Mouse (Mus musculus) gastrocnemius, postnatal 10 days (tissue): Measurements from ENCODE around the gene H2-T24. TPM values are rescaled to one million over a fixed set of nuclear protein-coding genes. Genes with fewer than 3 reads are reported as not detected.

ENCODE experiments used
- DNase-seq: peaks from one replicate; pipeline ENCODE4 v3.0.0; 2021; ENCODE audit warnings: mixed read lengths
- microRNA-seq, 2 experiments: library from miRNA; unstranded; fragments of <30 nt; microRNA quantifications; one replicate each; pipeline ENCODE4 v1.2.0; 2021
- total RNA-seq, 2 experiments: library from RNA; stranded (reverse); gene quantifications; 2 replicates each; pipeline ENCODE4 v1.2.3; 2021

H2-T24 gene
- total RNA-seq, 2 experiments from 2014 or later, result 0.45 to 0.84 TPM

DNA sequence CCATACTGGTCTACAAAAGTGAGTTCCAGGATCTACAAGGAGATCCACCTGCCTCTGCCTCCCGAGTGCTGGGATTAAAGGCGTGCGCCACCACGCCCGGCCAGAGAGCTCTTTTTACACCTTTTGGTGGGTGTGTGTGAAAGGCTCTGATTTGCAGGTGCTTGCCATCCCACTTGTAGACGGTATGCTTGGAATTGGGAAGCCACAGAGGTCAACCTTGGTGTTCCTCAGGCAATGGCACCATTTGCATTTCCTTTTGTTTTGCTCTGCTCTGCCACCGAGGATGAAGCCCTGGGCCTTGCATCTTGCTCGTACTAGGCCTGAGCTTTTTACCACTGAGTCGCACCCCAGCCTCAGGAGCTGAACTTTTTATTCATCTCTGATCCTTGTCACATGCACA lies 38.6 kb downstream of the H2-T24 start:
- DNase-seq, result no peak

DNA sequence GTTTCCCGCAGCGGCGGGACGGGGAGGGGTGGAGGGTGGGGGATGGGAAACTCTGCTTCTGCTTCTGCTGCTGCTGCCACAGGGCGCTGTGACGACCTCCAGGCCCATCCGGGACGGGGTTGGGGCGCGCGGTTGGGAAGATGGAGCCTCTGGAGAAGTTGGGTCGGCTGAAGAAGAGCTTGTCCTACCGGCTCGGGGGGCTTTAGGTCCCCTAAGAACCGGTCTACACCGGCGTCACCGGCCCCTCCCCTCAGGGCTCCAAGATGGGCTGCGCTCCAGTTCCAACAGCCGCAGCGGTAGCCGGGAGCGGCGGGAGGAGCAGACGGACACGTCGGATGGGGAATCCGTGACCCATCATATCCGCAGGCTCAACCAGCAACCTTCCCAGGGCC lies 40.0 kb downstream of the H2-T24 start:
- DNase-seq, result peak; percentile 70

DNA sequence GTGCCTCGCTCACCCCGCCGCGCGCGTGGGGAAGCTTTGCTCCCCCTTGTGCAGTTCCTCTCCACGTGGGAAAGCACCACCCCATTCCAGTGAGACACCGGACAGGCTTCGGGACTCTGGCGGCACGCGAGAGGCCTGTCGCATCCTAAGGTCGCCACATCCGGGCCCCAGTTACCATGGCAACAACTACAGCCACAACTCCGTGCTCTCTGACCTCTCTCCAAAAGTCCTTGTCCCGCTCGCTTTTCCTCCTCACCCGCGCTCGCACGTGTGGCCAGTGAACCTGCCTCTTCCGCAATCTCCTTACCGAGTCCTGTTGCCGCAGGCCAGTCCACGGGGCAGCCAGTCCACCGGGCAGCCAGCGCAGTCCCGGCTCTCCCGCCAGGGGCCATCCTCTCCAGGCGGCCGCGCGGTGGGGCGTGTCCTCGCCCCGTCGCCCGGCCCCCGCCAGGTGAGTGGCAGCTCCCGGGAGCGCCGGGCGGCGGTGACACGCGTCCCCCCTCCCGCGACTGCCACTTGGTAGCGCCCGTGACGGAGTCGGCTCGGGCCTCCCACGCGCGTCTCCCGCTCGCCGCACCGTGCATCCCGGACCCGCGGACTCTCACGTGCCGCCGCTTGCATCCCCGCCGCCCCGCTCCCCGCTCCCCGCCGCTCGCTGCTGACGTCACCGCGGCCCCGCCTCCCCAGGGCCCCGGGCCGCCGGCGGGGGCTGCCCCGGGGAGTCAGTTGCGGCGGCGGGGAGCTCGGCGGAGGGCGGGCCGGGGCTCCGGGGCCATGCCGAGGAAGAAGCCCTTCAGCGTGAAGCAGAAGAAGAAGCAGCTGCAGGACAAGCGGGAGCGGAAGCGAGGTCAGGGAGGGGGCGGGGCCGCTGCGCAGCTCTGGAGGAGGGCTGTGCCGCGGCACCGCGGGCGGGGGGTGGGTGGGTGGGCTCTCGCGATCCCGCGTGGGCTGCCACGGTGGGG lies 40.7 kb downstream of the H2-T24 start, which contains the start of the genes Gnl1 and Prr3:
TSS of gene Gnl1 (plus strand) at position 451 of the 962 bp plus-strand sequence.
TSS of gene Prr3 (minus strand) at position 836 of the 962 bp plus-strand sequence.
- DNase-seq, result peak; percentile 86

DNA sequence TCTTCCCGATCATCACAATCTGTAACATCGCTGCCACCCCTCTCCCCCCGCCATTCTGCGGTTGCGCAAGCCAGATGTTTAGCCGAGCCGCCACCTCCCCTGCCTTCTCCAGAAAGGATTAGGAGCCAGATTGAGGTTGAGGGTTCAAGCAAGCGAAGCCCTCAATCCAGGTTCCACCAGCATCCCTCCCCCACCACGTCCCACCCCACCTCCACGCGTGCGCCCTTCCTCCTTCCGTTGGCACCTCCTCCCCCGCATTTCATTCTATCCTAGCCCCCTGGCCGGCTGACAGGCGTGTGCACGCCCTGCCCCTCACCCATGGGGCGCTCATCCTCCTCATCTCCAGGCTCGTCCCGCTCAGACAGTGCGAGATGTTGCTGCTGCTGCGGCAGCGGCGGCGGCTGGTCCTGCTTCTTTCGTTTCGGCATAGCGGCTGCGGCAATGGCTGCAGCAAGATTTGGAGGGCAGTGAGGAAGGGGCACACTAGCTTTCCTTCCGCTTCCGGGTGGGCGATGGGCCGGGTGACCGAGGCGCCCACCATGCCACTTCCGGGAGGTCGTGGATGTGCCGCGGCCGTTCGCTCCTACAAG lies 41.5 kb downstream of the H2-T24 start:
- DNase-seq, result peak; percentile 75

DNA sequence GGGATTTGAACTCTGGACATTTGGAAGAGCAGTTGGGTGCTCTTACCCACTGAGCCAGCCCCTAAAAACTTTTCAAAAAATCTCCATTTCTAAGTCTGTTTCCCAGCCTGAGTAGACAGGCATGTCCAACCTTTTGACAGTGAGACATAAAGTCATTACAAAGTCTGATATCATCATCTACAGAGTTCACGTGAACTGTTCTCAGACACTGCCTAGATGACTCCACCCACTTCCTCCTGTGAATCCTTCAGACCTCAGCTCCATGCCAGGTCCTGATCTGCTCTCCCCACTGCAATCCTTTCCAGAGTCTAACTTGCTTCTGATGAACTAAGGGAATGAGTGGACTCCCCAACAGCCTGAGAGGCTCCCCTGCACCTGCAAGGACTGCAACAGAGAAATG lies 48.2 kb downstream of the H2-T24 start:
- no peak for DNase-seq

DNA sequence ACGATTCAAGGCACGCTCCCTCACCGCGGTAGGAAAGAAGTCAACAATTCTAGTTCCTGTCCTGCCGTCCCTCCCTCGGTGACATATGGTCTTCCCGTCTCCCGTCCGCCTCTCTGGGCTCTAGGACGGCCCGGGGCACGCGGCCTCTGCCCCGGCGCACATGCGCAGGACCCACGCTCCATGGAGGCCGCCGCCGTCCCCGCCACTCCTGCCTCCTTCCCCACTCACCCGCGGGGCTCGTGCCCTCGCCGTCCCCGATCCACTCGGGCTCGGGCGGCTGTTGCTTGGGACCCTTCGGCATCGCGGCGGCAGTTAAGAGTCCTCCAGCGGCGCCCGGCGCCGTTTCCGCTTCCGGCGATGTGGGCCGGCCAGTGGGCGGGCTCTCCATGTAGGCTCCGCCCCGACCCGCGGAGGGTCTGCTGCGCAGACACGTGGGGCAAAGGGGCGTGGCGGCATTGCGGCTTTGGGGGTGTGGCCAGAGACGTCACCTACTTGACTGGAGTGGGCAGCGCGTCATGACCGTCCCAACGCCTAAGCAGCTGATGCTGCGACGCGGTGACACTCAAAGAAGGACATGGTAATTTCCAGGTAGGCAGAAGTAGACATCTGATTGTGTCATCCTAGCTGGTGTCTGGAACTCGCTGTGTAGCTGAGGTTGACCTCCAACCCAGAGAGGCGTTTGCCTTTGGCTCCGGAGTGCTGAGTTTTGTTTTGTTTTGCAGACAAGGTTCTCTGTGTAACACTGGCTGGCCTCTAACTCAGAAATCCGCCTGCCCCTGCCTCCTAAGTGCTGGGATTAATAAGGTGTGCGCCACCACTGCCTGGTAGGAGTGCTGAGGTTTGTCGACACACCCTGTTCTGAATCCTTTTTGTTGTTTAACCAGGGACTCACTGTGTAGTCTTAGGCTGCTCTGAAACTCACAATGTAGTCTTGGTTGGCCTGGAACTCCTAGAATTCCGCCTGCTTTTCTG lies 50.7 kb downstream of the H2-T24 start, which contains the start of gene Abcf1:
TSS of gene Abcf1 (minus strand) at position 344 of the 972 bp plus-strand sequence.
- peak; percentile 99 for DNase-seq

DNA sequence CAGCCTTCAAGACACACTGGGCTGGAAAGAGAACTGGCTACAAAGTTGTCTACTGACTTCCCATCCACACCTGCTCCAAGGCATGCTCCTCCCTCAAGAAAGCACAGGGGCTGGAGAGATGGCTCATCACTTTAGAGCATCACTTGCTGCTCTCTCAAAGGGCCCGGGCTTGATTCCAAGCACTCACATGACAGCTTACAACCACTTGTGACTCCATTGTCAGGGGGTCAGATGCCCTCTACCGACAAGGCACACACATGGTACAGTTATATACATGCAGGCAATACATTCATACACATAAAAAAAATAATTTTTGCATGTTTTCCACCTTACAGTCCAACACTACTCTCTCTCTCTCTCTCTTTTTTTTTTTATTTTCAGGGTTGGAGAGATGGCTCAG lies 52.7 kb downstream of the H2-T24 start:
- peak; percentile 2 for DNase-seq

DNA sequence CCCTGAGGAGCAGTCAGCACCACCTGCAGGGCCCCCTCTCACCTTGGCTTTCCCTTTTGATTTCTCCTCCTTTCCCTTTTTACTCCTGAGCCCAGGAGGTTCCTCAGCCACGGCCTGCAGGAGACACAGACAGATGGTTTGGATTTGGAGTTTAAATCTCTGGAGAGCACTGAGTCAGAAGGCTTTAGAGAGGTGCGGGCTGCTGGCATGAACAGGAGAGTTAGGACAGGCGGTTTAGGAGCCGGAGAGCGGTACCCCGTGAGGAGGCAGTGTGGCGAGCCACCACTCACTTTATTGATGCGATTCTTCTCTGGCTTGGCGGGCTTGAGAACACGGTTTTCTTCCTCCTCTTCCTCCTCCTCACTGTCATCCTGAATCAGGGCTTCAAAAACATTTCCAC lies 57.1 kb downstream of the H2-T24 start:
- DNase-seq, result no peak

DNA sequence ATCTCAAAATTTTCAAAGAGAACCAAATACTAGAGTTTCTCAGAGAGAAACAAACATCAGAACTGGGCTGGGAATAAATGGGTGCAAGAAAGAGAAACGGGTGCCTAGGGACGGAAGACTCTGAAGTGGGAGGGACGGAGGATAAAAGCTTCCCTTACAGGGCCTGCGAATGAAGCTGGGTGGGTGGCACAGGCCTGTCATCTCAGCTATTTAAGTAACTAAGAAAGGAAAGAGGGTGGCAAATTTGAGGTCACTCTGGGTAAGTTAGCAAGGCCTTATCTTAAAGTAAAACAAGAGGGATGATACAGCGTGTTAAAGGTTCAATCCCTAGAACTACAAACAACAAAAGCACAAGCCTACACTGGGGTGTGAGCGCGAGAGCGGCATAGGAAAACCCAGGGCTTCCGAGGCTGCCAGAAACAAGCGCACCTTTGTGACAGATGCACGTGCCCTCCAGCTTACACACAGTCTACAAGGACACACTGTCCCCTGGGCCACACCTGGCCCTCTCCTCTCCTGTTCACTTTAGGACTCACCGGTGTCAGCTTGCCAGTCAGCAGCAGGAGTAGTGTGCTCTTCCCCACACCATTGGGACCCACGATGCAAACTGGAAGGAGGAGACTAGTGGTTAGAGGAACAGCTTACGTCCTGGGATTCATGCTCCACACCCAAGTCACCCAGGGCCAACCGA lies 61.7 kb downstream of the H2-T24 start:
- no peak for DNase-seq

Small RNA genes within 50 kb of the gene (microRNA-seq; reads per million reads assigned to microRNA genes)
- gene Mir877, result 17.6 to 37.8 reads per million in 2 experiments

Other genes with a start within 250 kb of the H2-T24 start
- gene Ier3, start 198.9 kb downstream of the H2-T24 start, total RNA-seq, result 1 to 10 TPM; 4.5 to 5.8 TPM
- gene Flot1, start 197.3 kb downstream of the H2-T24 start, total RNA-seq, result 10 to 100 TPM; 38.8 to 41.3 TPM
- gene Tubb5, start 182.3 kb downstream of the H2-T24 start, total RNA-seq, result 100 to 1,000 TPM; 205 to 251 TPM
- 10 to 100 TPM; 10.1 to 14.6 TPM for gene Mdc1, start 179.0 kb downstream of the H2-T24 start, total RNA-seq
- 1 to 10 TPM; 7.8 to 9.7 TPM for gene Nrm, start 159.2 kb downstream of the H2-T24 start, total RNA-seq
- 10 to 100 TPM; 14.7 to 21.9 TPM for gene Ppp1r18, start 155.0 kb downstream of the H2-T24 start, total RNA-seq
- gene Dhx16, start 140.7 kb downstream of the H2-T24 start, total RNA-seq, result 10 to 100 TPM; 12.6 to 16.8 TPM
- 10 to 100 TPM; 49.6 to 56.2 TPM for gene 2310061I04Rik, start 123.1 kb downstream of the H2-T24 start, total RNA-seq
- gene Atat1, start 110.5 kb downstream of the H2-T24 start, total RNA-seq, result 1 to 10 TPM; 6.4 to 9.8 TPM
- 10 to 100 TPM; 44.8 to 54.4 TPM for gene Mrps18b, start 104.2 kb downstream of the H2-T24 start, total RNA-seq
- 10 to 100 TPM; 31.4 to 47.1 TPM for gene Ppp1r10, start 104.1 kb downstream of the H2-T24 start, total RNA-seq
- gene Abcf1, start 50.8 kb downstream of the H2-T24 start, total RNA-seq, result 10 to 100 TPM; 65.7 to 71.6 TPM
- gene Gnl1, start 40.7 kb downstream of the H2-T24 start, total RNA-seq, result 10 to 100 TPM; 21.7 to 28.5 TPM
- 1 to 10 TPM; 5.1 to 9.3 TPM for gene Prr3, start 40.3 kb downstream of the H2-T24 start, total RNA-seq
- 1 to 10 TPM; 5.2 to 6.7 TPM for gene H2-T23, start 12.3 kb upstream of the H2-T24 start, total RNA-seq
- gene H2-T22, start 22.2 kb upstream of the H2-T24 start, total RNA-seq, result 1 to 10 TPM; 8.1 to 8.8 TPM
- under 1 TPM in 1 of 2 experiments, not detected in 1; 0.16 TPM for gene Gm6034, start 22.4 kb upstream of the H2-T24 start, total RNA-seq
- 1 to 10 TPM; 1.6 to 2.0 TPM for gene Gm11127, start 37.8 kb upstream of the H2-T24 start, total RNA-seq
- gene Gm19684, start 101.1 kb upstream of the H2-T24 start, total RNA-seq, result not detected
- gene Gm7030, start 108.9 kb upstream of the H2-T24 start, total RNA-seq, result not detected
- not detected for gene Gm8909, start 148.0 kb upstream of the H2-T24 start, total RNA-seq
- not detected for gene H2-T3, start 169.7 kb upstream of the H2-T24 start, total RNA-seq
- 10 to 100 TPM; 26.3 to 28.5 TPM for gene Rpp21, start 237.5 kb upstream of the H2-T24 start, total RNA-seq